Mouse (Mus musculus): Measurements from ENCODE around the gene Depdc5. TPM values are rescaled to one million over a fixed set of nuclear protein-coding genes. Genes with fewer than 3 reads are reported as not detected.
"Not testable (repeated sequence)": the region's sequence is repeated elsewhere in the genome, so short reads cannot be mapped to it uniquely, and the experiment has no call there.

The Depdc5 gene
- polyA plus RNA-seq, 1 experiment: 7.5 TPM

- no peak overlapping the region for H3K27ac ChIP-seq (ENCODE audit: insufficient read depth, low read depth, low read length)
- WGBS: 80% methylated on average over 2 of the region's 2 CpGs
- H3K4me3 ChIP-seq (ENCODE audit: low read depth, low read length): no peak overlapping the region
- H3K27me3 ChIP-seq (ENCODE audit: control insufficient read depth, insufficient read depth, low read length): no peaks in the 10 kb centered on the region
- TF ChIP-seq CTCF (IDR thresholded peaks at IDR 0.05; ENCODE audit: extremely low read depth, insufficient read length, insufficient replicate concordance, low read depth, low read length) (no peak), POLR2A (IDR thresholded peaks at IDR 0.05; ENCODE audit: low read depth, low read length) (no peak)
- H3K36me3 ChIP-seq (ENCODE audit: control insufficient read depth, insufficient read depth, low read length): peaks cover 22% of the 10 kb centered on the region
- H3K4me1 ChIP-seq (ENCODE audit: control insufficient read depth, insufficient read depth, insufficient read length, low read length): peaks cover 9% of the 10 kb centered on the region; the same call in 1 of the 2 replicates
These were observed 165.2 kb downstream of the Depdc5 start for GRCm38 (mm10) chr5:33028656-33029055.

DNA sequence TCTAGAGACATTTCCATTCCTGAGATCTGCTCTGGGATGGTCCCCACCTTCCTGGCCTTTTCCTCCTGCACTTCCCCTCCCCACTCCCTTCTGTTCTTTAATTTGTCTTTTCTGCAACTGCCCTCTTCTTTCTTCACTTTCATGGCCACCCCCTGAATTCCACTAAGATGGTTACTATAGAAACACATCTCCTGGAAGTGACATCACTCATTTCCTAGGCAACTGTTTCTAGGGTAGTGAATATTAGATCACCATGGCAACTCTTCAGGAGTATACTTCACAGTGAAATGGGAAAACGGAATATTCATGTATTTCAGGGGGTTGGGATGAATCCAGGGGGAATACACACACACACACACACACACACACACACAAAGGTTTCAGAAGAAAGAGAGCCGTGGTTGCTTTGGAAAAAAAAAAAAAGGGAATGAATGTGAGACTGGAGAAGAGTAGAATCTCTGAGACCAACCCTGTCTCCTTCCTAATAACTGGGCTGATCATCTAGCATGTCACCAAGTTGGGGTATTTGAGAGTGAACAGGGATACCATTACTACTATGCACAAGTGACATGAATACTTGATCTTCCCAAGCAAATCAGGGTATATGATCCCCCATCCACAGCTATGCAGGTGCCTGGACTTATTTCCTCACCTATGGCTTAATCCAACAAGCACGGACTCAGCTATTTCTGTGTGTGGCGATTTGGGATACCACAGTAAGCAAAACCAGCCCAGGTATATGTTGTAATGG, 167.1 kb downstream of the Depdc5 start:
- Histone ChIP-seq H3K4me1 (ENCODE audit: control insufficient read depth, insufficient read depth, insufficient read length, low read length) (peaks cover 5% of the 10 kb centered on the region; the same call in 1 of the 2 replicates), H3K36me3 (ENCODE audit: control insufficient read depth, insufficient read depth, low read length) (peaks cover 10% of the 10 kb centered on the region), H3K4me3 (ENCODE audit: low read depth, low read length) (no peak overlapping the region), H3K27me3 (ENCODE audit: control insufficient read depth, insufficient read depth, low read length) (no peaks in the 10 kb centered on the region), H3K27ac (ENCODE audit: insufficient read depth, low read depth, low read length) (no peak overlapping the region)
- 79% methylated on average over 4 of the region's 4 CpGs for WGBS
- TF ChIP-seq POLR2A (IDR thresholded peaks at IDR 0.05; ENCODE audit: low read depth, low read length) (no peak), CTCF (IDR thresholded peaks at IDR 0.05; ENCODE audit: extremely low read depth, insufficient read length, insufficient replicate concordance, low read depth, low read length) (no peak)

DNA sequence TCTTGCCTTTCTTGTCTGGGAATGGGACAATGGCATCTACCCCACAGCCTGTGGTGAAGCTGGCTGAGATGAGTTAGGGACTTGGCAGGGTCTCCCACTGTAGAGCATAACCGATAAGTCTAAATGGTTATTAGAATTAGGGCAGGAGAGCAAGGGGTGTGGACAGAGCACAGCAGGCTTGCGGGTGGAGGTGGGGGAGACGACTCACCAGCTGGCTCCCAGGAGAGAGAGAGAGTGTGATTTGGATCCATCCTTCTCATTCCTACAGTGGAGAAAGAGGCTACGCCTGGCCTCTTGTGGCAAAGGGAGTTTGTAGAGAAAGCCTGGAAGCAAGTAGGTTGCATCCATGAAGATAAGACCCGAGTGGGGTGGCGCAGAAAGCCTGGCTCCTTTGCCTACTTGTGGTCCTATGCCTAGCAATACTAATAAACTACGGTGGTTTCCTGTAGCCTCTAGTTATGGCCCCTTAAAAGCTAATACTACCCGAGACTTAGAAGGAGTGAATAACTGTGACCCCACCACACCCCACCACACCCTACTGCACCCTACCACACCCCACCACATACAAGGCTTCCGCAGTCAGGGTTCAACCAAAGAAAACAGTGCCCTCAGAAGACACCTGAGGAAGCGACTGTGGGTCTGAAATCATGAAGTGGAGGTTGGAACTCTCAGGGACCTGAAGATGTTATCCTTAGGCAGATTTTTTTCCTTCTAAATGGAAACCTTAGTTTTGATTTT, 168.7 kb downstream of the Depdc5 start:
- peaks cover 8% of the 10 kb centered on the region for H3K36me3 ChIP-seq (ENCODE audit: control insufficient read depth, insufficient read depth, low read length)
- WGBS: 41% methylated on average over 10 of the region's 10 CpGs
- TF ChIP-seq POLR2A (IDR thresholded peaks at IDR 0.05; ENCODE audit: low read depth, low read length): no peak
- no peak for TF ChIP-seq CTCF (IDR thresholded peaks at IDR 0.05; ENCODE audit: extremely low read depth, insufficient read length, insufficient replicate concordance, low read depth, low read length)
- no peaks in the 10 kb centered on the region for H3K27me3 ChIP-seq (ENCODE audit: control insufficient read depth, insufficient read depth, low read length)
- no peak overlapping the region for H3K4me3 ChIP-seq (ENCODE audit: low read depth, low read length)
- H3K27ac ChIP-seq (ENCODE audit: insufficient read depth, low read depth, low read length): peak overlapping the region; percentile 19; the same call in 1 of the 2 replicates
- H3K4me1 ChIP-seq (ENCODE audit: control insufficient read depth, insufficient read depth, insufficient read length, low read length): peaks cover 5% of the 10 kb centered on the region; the same call in 1 of the 2 replicates

- H3K4me3 ChIP-seq (ENCODE audit: low read depth, low read length): no peak overlapping the region
- H3K36me3 ChIP-seq (ENCODE audit: control insufficient read depth, insufficient read depth, low read length): peaks cover 5% of the 10 kb centered on the region
- no peaks in the 10 kb centered on the region for H3K27me3 ChIP-seq (ENCODE audit: control insufficient read depth, insufficient read depth, low read length)
- TF ChIP-seq POLR2A (IDR thresholded peaks at IDR 0.05; ENCODE audit: low read depth, low read length) (no peak), CTCF (IDR thresholded peaks at IDR 0.05; ENCODE audit: extremely low read depth, insufficient read length, insufficient replicate concordance, low read depth, low read length) (peak; percentile 91; the same call in 1 of the 2 replicates)
- 1% methylated on average over 4 of the region's 4 CpGs for WGBS
- H3K27ac ChIP-seq (ENCODE audit: insufficient read depth, low read depth, low read length): no peak overlapping the region
- peaks cover 5% of the 10 kb centered on the region; the same call in 1 of the 2 replicates for H3K4me1 ChIP-seq (ENCODE audit: control insufficient read depth, insufficient read depth, insufficient read length, low read length)
These were observed 169.6 kb downstream of the Depdc5 start for GRCm38 (mm10) chr5:33033121-33033520.

- H3K4me3 ChIP-seq (ENCODE audit: low read depth, low read length); H3K4me1 ChIP-seq (ENCODE audit: control insufficient read depth, insufficient read depth, insufficient read length, low read length); H3K27ac ChIP-seq (ENCODE audit: insufficient read depth, low read depth, low read length); H3K27me3 ChIP-seq (ENCODE audit: control insufficient read depth, insufficient read depth, low read length); H3K36me3 ChIP-seq (ENCODE audit: control insufficient read depth, insufficient read depth, low read length): not testable (repeated sequence)
- 46% methylated on average over 8 of the region's 8 CpGs for WGBS
These were observed 170.1 kb downstream of the Depdc5 start for GRCm38 (mm10) chr5:33033633-33034032.

- Histone ChIP-seq H3K27ac (ENCODE audit: insufficient read depth, low read depth, low read length) (no peak overlapping the region), H3K36me3 (ENCODE audit: control insufficient read depth, insufficient read depth, low read length) (no peaks in the 10 kb centered on the region), H3K4me3 (ENCODE audit: low read depth, low read length) (no peak overlapping the region), H3K27me3 (ENCODE audit: control insufficient read depth, insufficient read depth, low read length) (no peaks in the 10 kb centered on the region), H3K4me1 (ENCODE audit: control insufficient read depth, insufficient read depth, insufficient read length, low read length) (peaks cover 5% of the 10 kb centered on the region; the same call in 1 of the 2 replicates)
- TF ChIP-seq POLR2A (IDR thresholded peaks at IDR 0.05; ENCODE audit: low read depth, low read length) (no peak), CTCF (IDR thresholded peaks at IDR 0.05; ENCODE audit: extremely low read depth, insufficient read length, insufficient replicate concordance, low read depth, low read length) (peak; percentile 49; the same call in 1 of the 2 replicates)
- WGBS: 38% methylated on average over 7 of the region's 7 CpGs
These were observed 170.6 kb downstream of the Depdc5 start for GRCm38 (mm10) chr5:33034100-33034499.

DNA sequence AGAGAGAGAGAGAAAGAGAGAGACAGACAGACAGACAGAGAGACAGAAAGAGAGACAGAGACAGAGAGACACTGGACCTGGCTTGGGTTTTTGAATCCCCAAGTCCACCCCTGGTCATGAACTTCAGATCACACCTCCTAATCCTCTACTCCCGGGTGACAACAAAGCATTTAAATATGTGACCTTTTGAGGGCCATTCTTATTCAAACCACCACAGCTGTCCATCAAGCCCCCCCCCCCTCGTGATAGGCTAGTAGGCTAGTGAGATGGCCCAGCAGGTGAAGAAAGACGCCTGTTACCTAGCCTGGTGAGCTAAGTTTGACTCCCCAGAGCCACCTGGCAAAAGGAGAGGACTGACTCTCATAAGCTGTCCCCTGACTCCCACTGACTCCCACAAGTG, 171.4 kb downstream of the Depdc5 start:
- H3K4me1 ChIP-seq (ENCODE audit: control insufficient read depth, insufficient read depth, insufficient read length, low read length): peaks cover 5% of the 10 kb centered on the region; the same call in 1 of the 2 replicates
- no peak overlapping the region for H3K4me3 ChIP-seq (ENCODE audit: low read depth, low read length)
- TF ChIP-seq POLR2A (IDR thresholded peaks at IDR 0.05; ENCODE audit: low read depth, low read length) (no peak), CTCF (IDR thresholded peaks at IDR 0.05; ENCODE audit: extremely low read depth, insufficient read length, insufficient replicate concordance, low read depth, low read length) (no peak)
- 64% methylated on average over 3 of the region's 3 CpGs for WGBS
- H3K27ac ChIP-seq (ENCODE audit: insufficient read depth, low read depth, low read length): no peak overlapping the region
- no peaks in the 10 kb centered on the region for H3K27me3 ChIP-seq (ENCODE audit: control insufficient read depth, insufficient read depth, low read length)
- no peaks in the 10 kb centered on the region for H3K36me3 ChIP-seq (ENCODE audit: control insufficient read depth, insufficient read depth, low read length)
